Mouse (Mus musculus) regulatory T cell (primary cell): ENCODE data around the gene Olfr735.

ENCODE experiments used
- in situ Hi-C: fragments of 300-600 bp; cut with MboI, MseI; formaldehyde crosslinking; loops from one replicate; pipeline ENCODE4 v1.15.1; 2025; ENCODE audit warnings: high pct_unique_total_duplicates

The Olfr735 gene

DNA sequence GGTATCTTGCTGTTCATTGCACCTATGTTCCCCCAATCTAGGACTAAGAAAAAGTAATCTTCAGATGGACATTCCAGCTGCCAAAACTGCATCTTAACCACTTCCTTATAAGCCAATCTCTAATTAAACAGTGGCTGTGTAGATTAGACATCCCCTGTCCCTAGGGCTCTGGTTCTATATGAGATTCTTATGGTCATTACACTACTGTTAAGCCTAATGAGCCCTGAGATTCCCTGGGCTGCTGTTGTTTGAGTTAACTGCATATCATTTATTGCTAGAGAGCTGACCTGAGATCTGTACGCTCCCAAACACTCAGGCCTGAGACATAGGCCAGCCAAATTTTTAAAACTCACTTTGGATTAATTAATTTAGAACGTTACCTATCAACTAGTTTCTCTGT, at the start of gene Olfr735:
Gene Olfr735, minus strand, starts transcription at position 77 of the 400 bp plus-strand sequence.
- in situ Hi-C loops: no loop called here

DNA sequence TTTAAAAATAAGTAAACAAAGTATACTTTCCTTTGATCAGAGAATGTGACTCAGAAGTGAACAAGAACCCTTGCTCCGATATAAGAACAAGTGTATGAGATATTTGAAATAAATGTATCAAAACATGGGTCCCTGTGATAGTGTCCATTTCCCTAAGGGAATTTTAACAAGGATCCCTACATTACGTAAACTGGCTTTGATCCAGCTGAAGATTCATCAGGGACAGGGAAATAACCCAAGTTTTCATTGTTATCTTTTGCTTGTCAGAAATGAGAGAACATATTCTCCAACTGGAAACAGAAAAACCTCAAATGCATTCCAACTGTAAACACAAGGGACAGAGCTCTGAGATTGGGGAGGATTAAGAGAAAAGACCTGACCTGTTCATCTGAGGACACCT, 32.2 kb upstream of the Olfr735 start, which contains the start of gene Olfr736:
Gene Olfr736, plus strand, starts transcription at position 301 of the 400 bp plus-strand sequence.
- in situ Hi-C loops: no loop called here

DNA sequence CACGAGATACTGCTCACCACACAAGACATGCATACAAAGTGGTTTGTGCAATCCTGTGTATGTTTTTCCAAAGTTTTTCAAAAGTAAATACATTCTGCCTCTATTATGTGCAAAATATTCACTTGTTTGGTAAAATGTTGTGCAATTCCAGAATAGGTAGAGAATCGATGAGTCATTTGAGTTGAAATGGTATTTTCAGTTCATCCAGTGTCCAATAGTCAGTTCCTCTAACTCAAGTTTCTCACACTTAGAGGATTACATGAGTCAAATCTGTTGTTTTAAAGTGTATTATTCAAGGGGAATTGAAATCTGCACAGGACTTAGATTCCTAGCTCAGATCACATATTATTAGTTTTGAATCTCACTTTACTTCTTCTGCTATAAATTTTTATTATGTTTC, 14.9 kb upstream of the Olfr735 start:
- in situ Hi-C loops: no loop called here

DNA sequence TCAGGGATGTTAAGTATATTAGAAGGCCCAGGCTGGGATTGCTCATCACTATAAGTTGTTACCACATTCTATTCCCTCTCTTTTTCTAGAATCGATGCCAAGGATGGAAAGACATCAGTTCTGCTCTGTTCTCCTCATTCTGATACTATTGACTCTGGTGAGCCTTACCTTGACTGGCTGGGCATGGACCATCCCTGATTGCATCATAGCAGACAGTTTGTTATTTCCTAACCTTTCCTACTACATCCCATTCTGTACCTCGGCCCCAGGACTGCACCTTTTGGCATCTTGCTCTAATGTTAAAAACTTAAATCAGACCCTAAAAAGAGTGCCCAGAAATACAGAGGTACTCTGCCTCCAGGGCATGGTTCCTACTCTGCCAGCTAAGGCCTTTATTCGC, 11.8 kb upstream of the Olfr735 start:
- in situ Hi-C loops: no loop called here

DNA sequence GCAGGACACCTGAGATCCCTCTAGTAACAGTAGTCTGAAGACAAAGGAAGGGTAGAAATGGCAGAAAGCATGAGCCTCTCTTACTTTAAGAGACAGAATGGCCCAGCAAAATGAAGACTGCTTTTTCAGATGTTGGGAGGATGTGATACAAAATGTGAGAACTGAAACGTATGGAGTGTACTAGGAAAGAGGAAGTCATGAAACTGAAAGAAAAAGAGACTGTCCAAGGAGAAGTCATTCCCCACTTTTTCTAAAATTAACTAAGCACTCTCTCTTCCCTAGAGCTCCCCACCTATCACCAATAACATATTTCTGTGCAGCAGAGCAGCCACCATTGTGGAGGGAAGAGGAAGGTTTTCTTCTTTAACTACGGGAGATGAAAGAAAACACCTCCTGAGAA, 8.9 kb upstream of the Olfr735 start, which contains the start of gene Tlr11:
Gene Tlr11, plus strand, starts transcription at position 322 of the 400 bp plus-strand sequence.
- in situ Hi-C loops: no loop called here

DNA sequence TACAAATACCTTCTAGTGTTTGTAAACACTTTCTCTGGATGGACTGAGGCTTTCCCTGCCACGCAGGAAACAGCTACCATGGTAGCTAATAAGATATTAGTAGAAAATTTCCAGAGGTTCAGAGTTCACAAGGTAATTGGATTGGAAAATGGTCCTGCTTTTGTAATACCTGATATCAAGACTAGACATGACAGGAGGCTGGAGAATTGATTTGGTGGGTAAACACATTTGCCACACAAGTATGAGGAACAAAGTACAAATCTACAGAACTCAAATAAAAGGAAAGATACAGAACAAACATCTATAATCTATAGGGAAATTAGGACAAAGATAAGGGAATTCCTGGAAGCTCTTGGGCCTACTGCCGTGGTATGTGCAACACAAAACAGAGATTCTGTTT, 8.1 kb upstream of the Olfr735 start:
- in situ Hi-C loops: no loop called here

DNA sequence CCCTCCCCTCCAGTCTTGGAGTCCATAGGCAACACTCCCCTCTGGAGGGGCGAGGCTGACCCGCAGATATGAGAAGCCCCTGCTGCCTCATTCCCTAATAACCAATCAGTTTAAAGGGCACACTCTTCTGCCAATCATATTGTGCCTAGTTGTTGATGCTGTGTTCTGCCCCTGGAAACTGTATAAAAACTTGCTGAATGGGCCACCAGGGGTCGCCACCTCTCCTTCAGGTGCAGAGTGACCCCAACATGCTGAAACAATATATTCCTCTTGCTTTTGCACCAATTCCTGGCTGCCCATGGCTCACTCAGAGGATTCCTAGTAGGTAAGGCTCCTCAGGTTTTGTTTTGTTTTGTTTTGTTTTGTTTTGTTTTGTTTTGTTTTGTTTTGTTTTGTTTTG, 3.8 kb upstream of the Olfr735 start:
- in situ Hi-C loops: no loop called here

DNA sequence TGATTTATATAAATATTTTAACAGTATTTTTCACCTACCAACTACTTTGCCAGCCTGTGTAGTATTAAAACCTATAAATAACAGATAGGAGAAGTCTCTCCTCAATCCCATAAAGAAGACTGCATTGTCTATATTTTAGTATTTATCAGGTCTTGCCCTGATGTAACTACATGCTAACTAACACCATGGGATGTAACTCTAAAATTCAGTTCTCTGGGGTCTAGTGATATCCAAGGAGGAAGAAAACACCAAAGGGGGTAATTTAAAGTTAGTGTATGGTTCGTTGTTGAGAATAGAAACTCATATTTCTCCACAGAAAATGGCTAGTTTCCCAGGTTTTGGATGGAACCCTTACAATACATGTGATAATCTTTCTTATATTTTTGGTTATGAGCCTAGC, 22.0 kb downstream of the Olfr735 start, which contains the start of gene Olfr734:
Gene Olfr734, minus strand, starts transcription at position 101 of the 400 bp plus-strand sequence.
- in situ Hi-C loops: no loop called here

DNA sequence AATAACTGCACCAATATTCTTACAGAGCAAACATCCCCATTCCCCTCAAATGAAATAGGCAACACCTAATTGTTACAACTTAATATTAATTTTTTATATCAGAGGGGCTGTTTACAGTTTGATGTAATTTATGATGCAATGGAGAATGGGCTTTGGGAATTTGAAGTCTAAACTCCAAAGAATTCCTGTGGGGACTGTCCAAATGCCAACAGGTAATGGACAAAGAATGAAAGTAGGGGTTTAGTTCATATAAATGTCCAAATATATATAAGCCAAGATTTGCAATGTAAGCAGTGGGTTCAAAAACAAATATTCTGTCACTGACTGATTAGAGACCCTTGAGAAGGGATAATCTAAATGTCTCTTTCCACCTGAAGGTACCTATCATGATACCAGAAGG, 47.2 kb downstream of the Olfr735 start, which contains the start of gene Olfr733:
Gene Olfr733, minus strand, starts transcription at position 101 of the 400 bp plus-strand sequence.
- in situ Hi-C loops: no loop called here
